Mouse (Mus musculus) lung, postnatal 0 days (tissue): ENCODE measurements around the gene Tm9sf4. TPM values are rescaled to one million over a fixed set of nuclear protein-coding genes. Genes with fewer than 3 reads are reported as not detected.

Source experiments
- ATAC-seq: fragments of 200-750 bp; cut with Nextera tagmentation; 2 replicates; pipeline ENCODE4 v1.8.0; 2017; ENCODE audit warnings: moderate library complexity
- DNase-seq: peaks from one replicate; pipeline ENCODE4 v3.0.0-alpha.2; 2016; ENCODE audit warnings: low spot score
- H3K27ac ChIP-seq: fragments of 300-500 bp; sonication (generic); 2 replicates; pipeline ENCODE4 v1.5.1; 2014; ENCODE audit warnings: antibody characterized with exemption, mild to moderate bottlenecking, low read length, mixed read lengths
- H3K27me3 ChIP-seq: fragments of 300-500 bp; sonication (generic); replicated peaks from 2 replicates; pipeline ENCODE4 v1.6.1; 2014; ENCODE audit warnings: low read length, mixed read lengths; ENCODE audit not compliant: insufficient read depth
- H3K36me3 ChIP-seq: fragments of 300-500 bp; sonication (generic); 2 replicates; pipeline ENCODE4 v1.6.1; 2014; ENCODE audit warnings: low read length, mixed read lengths; ENCODE audit not compliant: insufficient read depth
- H3K4me1 ChIP-seq: fragments of 300-500 bp; sonication (generic); 2 replicates; pipeline ENCODE4 v1.6.1; 2014; ENCODE audit warnings: antibody characterized with exemption, low read depth, low read length, mixed read lengths; ENCODE audit not compliant: insufficient read depth
- H3K4me2 ChIP-seq: fragments of 300-500 bp; sonication (generic); replicated peaks from 2 replicates; pipeline ENCODE4 v1.6.1; 2014; ENCODE audit warnings: low read depth, mild to moderate bottlenecking, low read length, moderate library complexity, mixed read lengths
- H3K4me3 ChIP-seq: fragments of 300-500 bp; sonication (generic); 2 replicates; pipeline ENCODE4 v1.5.1; 2014; ENCODE audit warnings: low read depth, low read length
- H3K9ac ChIP-seq: fragments of 300-500 bp; sonication (generic); replicated peaks from 2 replicates; pipeline ENCODE4 v1.6.1; 2014; ENCODE audit warnings: low read depth, mild to moderate bottlenecking
- H3K9me3 ChIP-seq: fragments of 300-500 bp; sonication (generic); 2 replicates; pipeline ENCODE4 v1.6.1; 2016; ENCODE audit warnings: low read length, mixed read lengths
- CTCF ChIP-seq: IDR thresholded peaks from 2 replicates; pipeline ENCODE4 v1.5.1; 2016; ENCODE audit warnings: antibody characterized with exemption, mild to moderate bottlenecking
- EP300 ChIP-seq: IDR thresholded peaks from 2 replicates; pipeline ENCODE4 v1.6.1; 2016; ENCODE audit warnings: antibody characterized with exemption, mild to moderate bottlenecking, control low read depth
- WGBS: fragments of 180-500 bp; shearing (Covaris S2); extraction: QIAGEN DNeasy Blood & Tissue Kit; methylation state at CpG from one replicate; pipeline ENCODE4 v1.1.7; 2014; 5-methylcytosine and 5-hydroxymethylcytosine counted together
- polyA plus RNA-seq: library from polyadenylated mRNA; unstranded; fragments of >200 nt; fragmentation: Nextera tagmentation; extraction: Ambion mirVana; gene quantifications from 2 replicates; pipeline ENCODE4 v1.2.1, GENCODE M21; 2015

Gene Tm9sf4
- polyA plus RNA-seq, 1 experiment from 2014 or later, result 39.7 TPM

- H3K9me3 ChIP-seq, result no peaks in the 10 kb centered on the region
- H3K9ac ChIP-seq, result no peak overlapping the region
- DNase-seq, result peak; percentile 75
- H3K27ac ChIP-seq, result peak overlapping the region; percentile 32; the same call in 1 of the 2 replicates
- WGBS, result 32% methylated on average over 6 of the region's 6 CpGs
- no peak overlapping the region for H3K4me3 ChIP-seq
- H3K4me2 ChIP-seq, result no peak overlapping the region
- no peaks in the 10 kb centered on the region for H3K27me3 ChIP-seq
- H3K4me1 ChIP-seq, result no peaks in the 10 kb centered on the region
- TF ChIP-seq EP300 (no peak), CTCF (no peak)
- peak; percentile 87 for ATAC-seq
- no peaks in the 10 kb centered on the region for H3K36me3 ChIP-seq
These were observed 53.7 kb downstream of the Tm9sf4 start for GRCm38 (mm10) chr2:153214771-153215259.

- Histone ChIP-seq H3K27ac (no peak overlapping the region), H3K36me3 (no peaks in the 10 kb centered on the region), H3K9ac (no peak overlapping the region), H3K4me2 (no peak overlapping the region), H3K27me3 (no peaks in the 10 kb centered on the region), H3K9me3 (no peaks in the 10 kb centered on the region), H3K4me3 (no peak overlapping the region), H3K4me1 (no peaks in the 10 kb centered on the region)
- DNase-seq, result no peak
- WGBS, result 73% methylated on average over 4 of the region's 4 CpGs
- TF ChIP-seq CTCF (no peak), EP300 (no peak)
- no peak for ATAC-seq
These were observed 54.3 kb downstream of the Tm9sf4 start for GRCm38 (mm10) chr2:153215421-153215820.

GRCm38 (mm10) chr2:153217826-153218340 lies 56.8 kb downstream of the Tm9sf4 start:
- TF ChIP-seq CTCF (no peak), EP300 (no peak)
- 75% methylated on average over 10 of the region's 10 CpGs for WGBS
- no peak overlapping the region for H3K27ac ChIP-seq
- no peak overlapping the region for H3K4me3 ChIP-seq
- H3K9me3 ChIP-seq, result no peaks in the 10 kb centered on the region
- no peaks in the 10 kb centered on the region for H3K27me3 ChIP-seq
- H3K4me1 ChIP-seq, result no peaks in the 10 kb centered on the region
- H3K36me3 ChIP-seq, result no peaks in the 10 kb centered on the region
- DNase-seq, result no peak
- H3K4me2 ChIP-seq, result no peak overlapping the region
- no peak overlapping the region for H3K9ac ChIP-seq
- no peak for ATAC-seq

GRCm38 (mm10) chr2:153218516-153218915 lies 57.4 kb downstream of the Tm9sf4 start:
- no peak for TF ChIP-seq CTCF
- TF ChIP-seq EP300, result no peak
- ATAC-seq (no peak), DNase-seq (no peak)
- no peak overlapping the region for H3K9ac ChIP-seq
- no peaks in the 10 kb centered on the region for H3K9me3 ChIP-seq
- no peaks in the 10 kb centered on the region for H3K4me1 ChIP-seq
- 78% methylated on average over 3 of the region's 3 CpGs for WGBS
- no peaks in the 10 kb centered on the region for H3K36me3 ChIP-seq
- H3K27ac ChIP-seq, result no peak overlapping the region
- no peaks in the 10 kb centered on the region for H3K27me3 ChIP-seq
- no peak overlapping the region for H3K4me2 ChIP-seq
- no peak overlapping the region for H3K4me3 ChIP-seq

GRCm38 (mm10) chr2:153221620-153222019 lies 60.5 kb downstream of the Tm9sf4 start:
- TF ChIP-seq EP300 (no peak), CTCF (no peak)
- Histone ChIP-seq H3K4me1 (no peaks in the 10 kb centered on the region), H3K9ac (no peak overlapping the region), H3K36me3 (no peaks in the 10 kb centered on the region), H3K27me3 (no peaks in the 10 kb centered on the region), H3K4me3 (no peak overlapping the region), H3K9me3 (no peaks in the 10 kb centered on the region), H3K27ac (no peak overlapping the region), H3K4me2 (no peak overlapping the region)
- DNase-seq (no peak), ATAC-seq (no peak)
- WGBS, result 81% methylated on average over 4 of the region's 4 CpGs

GRCm38 (mm10) chr2:153222130-153222529 lies 61.0 kb downstream of the Tm9sf4 start:
- Histone ChIP-seq H3K27ac (no peak overlapping the region), H3K4me1 (no peaks in the 10 kb centered on the region), H3K36me3 (no peaks in the 10 kb centered on the region), H3K9ac (no peak overlapping the region), H3K27me3 (no peaks in the 10 kb centered on the region), H3K4me2 (no peak overlapping the region), H3K9me3 (no peaks in the 10 kb centered on the region), H3K4me3 (no peak overlapping the region)
- no peak for DNase-seq
- ATAC-seq, result no peak
- no peak for TF ChIP-seq EP300
- TF ChIP-seq CTCF, result no peak

- no peak overlapping the region for H3K27ac ChIP-seq
- WGBS, result 90% methylated on average over 2 of the region's 2 CpGs
- ATAC-seq, result no peak
- H3K4me1 ChIP-seq, result no peaks in the 10 kb centered on the region
- H3K4me3 ChIP-seq, result no peak overlapping the region
- no peaks in the 10 kb centered on the region for H3K36me3 ChIP-seq
- TF ChIP-seq CTCF, result no peak
- TF ChIP-seq EP300, result no peak
- no peak overlapping the region for H3K9ac ChIP-seq
- no peaks in the 10 kb centered on the region for H3K9me3 ChIP-seq
- H3K27me3 ChIP-seq, result no peaks in the 10 kb centered on the region
- no peak for DNase-seq
- no peak overlapping the region for H3K4me2 ChIP-seq
These were observed 61.5 kb downstream of the Tm9sf4 start for GRCm38 (mm10) chr2:153222566-153222965.
